Mouse (Mus musculus): ENCODE data around the gene Lrp6. TPM values are rescaled to one million over a fixed set of nuclear protein-coding genes. Genes with fewer than 3 reads are reported as not detected.

Gene Lrp6
- total RNA-seq, 2 experiments from 2014 or later: 42.9 to 46.1 TPM

DNA sequence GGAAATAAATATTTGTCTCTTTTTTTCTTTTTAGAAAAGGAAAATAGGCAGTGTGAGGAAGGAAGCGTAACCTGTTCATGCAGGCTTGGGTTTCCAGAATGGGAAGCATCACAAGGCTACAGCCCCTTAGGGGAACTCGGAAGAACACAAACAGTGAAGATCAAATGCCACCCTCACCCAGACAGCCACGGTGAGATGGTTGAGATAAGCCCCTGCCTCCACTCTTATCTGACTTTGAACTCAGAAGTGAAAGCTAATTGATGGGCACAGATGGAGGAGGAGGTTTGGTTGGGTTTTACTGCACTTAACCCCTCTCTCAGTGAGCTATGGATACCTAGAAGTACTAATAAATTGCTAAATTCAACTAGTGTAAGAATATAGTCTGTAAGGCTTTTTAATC lies 33.7 kb downstream of the Lrp6 start:
- no peak for DNase-seq

DNA sequence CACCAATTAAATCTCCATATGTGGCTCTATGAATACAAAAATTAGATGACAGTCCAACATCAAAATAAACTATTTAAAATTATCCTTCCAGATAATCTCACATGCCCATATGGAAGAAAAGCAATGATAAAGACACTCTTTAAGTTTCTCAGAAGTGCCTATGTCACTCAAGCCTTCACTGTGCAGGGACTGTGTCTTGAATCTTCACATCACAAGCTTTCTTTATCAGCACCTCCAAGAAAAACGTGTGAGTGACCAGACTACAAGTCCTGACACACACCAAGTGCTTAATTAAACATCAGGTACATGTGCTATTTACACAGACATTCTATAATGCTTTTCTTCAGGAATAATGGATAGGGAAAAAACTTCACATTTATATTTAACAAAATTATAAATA lies 34.8 kb downstream of the Lrp6 start:
- DNase-seq: no peak

DNA sequence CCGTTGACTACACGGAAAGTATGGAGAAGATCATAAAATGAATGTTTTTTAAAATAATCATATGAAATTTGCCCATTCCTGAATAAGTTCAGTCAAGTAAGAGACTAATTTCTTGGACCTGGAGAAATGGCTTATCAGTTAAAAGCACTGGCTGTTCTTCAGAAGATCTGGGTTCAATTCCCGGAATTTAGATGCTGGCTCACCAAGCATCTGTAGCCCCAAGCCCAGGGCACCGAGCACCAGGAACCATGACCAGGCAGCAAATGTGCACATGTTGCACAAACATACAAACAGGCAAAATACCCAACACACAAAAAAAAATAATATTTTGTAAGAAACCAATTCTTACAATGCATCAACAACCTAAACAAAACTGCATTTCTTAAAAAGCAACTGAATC lies 37.4 kb downstream of the Lrp6 start:
- no peak for DNase-seq

DNA sequence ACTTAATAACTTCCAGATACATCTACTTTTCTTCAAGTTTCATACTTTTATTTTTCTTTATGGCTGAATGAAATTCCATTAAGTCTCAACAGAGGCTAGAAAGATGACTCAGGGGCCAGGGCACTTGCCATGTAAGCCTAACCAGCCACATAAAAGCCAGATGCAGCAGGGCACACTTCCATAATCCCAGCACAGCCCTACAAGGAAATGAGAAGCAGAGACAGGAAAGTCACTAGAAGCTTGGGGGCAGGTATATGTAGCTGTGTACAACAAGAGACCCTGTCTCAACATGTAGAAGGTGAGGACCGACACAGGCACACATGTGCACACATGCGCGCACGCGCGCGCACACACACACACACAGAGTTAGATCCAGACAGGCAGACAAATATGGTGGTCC lies 38.4 kb downstream of the Lrp6 start:
- no peak for DNase-seq

DNA sequence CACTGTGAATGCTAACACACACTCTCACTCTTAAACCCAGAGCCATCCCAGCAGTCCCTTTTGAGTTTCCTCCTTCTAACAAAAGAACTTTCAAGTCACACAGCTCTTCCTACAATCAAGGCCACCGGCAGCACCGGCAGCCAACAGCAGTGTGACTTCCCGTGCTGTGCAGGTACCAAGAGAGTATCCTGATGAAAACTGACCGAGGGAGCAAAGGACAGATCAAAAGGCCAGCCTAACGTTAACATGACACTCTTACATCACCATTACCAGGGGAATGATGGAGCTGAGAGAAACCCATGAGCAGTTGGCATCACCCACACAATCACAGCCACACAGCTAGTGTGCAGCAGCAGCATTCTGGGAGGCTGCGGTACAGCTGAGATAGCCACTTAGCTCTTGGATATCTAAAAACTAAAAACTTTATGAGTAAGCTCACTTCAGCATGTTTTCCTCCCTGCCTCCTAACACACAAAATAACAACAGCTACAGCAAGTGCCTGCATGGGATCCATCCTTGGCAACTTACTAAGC lies 39.1 kb downstream of the Lrp6 start:
- no peak for DNase-seq

DNA sequence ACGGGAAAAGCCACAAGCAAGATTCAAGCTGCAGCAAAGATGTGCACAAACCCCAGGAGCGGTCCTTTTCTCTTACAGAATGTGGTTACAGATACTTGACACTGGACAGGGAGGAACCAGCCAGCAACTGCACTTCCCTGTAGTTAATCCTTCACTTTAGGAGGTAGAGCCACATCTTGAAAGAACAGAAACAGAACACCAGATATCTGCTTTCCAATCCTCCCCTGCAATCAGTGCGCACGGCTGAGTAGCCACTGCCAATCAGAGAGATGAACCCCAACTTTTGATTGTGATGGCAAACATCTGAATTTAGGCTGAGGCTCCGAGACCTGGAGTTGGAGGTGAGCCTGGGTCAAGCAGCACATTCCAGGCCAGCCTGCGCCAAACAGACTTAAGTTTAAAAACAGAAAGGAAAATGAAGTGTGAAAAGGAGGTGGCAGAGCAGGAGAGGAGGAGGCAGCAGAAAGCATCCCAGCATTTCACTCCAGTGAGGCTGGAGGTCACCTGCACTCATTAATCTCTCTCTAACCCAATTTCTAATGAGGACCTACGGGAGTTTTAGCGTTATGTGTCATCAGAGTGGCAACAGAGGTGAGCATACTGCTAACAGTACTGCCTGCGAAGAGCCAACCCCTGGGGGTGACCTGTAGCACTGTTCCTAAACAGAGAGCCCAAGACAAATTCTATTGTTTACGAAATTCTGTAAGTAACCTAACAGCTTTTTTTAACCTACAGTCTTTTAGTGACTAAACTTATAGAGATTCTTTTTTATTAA lies 39.8 kb downstream of the Lrp6 start:
- DNase-seq: no peak

DNA sequence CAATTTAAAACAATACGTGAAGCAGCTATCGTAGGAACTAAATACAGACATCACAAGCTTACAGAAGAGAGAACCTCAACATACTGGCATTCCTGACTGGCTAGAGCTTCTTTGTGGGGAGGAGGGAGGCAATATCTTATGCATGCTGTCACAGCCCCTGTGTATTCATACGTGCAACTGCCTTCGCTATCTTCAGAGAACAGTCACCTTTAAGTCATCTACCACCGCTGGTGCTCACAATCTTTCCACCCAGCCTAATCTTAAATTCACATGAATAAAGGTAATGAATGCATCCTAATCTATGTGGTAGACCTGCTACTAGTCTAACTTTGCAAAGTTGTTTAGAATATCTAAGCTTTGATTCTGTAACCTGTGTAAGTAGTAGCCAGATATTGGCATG lies 40.5 kb downstream of the Lrp6 start:
- DNase-seq: no peak

DNA sequence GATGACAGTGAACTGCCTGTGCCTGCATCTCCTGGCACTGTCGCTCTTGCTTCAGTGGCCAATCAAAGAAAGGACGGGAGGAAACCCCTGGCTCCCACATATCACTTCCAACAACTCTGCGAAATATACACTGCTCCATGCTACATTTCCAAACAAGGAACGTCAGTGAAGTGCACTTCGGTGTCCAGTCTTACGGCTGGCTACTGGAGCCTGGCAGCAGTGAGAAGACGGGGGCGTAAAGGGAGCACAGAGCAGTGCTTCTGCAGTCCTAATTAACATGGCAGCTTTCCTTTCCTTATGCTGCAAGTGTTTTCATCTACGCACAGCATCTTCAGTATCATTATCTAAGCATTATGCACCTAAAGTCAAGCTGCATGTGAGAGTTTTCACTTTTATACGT lies 45.4 kb downstream of the Lrp6 start:
- DNase-seq: no peak

DNA sequence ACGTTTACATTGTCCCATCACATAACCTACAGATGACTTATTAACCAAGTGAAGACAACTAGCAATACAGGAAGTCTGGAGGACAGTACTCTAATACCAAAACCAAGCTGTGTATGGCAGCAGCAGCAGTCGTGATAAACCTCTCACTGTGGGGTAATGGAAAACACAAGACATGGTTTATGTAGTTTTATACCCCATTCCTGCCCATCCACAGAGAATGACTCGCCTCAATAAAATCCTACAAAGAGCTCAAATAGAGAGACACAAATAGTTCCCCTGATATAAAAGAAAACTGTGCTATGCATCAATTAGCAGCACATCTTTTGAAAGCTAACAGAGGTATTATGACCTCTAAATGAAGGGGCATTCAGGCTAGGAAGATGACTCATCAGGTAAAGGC lies 45.9 kb downstream of the Lrp6 start:
- DNase-seq: no peak

DNA sequence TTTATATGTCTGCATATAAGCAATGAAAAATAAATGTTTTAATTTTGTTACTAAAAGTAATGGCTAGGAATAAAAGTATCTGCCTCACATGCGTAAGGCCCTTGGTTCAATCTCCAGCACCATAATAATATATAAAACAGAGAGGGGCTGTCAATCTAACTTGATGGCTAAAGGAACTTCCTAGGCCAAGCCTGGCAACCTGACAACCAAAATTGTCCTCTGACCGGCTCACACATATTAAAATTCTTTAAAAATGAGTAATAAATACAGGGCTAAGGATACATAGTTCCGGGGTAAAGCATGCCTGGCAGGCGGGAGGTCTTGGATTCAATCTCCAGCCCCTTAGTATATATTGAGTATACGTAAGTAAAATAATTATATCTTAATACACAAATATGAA lies 48.3 kb downstream of the Lrp6 start:
- DNase-seq: no peak

DNA sequence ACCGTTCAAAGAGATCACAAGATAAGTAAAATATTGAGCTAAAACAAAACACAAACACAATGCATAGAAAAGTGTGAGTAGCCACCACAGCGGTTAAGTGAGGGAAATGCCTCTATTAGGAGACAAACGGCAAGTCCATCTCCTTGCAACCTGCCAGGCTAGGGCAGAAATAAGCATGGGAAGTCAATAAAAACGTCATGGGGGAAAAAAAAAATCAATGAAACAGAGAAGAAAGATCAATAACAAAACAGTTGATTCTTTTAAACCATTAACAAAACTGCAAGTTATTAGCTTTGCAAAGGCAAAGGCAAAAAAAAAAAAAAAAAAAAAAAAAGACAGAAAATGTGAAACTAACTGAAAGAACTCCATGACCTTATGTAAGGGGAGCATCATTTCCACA lies 49.6 kb downstream of the Lrp6 start:
- no peak for DNase-seq

DNA sequence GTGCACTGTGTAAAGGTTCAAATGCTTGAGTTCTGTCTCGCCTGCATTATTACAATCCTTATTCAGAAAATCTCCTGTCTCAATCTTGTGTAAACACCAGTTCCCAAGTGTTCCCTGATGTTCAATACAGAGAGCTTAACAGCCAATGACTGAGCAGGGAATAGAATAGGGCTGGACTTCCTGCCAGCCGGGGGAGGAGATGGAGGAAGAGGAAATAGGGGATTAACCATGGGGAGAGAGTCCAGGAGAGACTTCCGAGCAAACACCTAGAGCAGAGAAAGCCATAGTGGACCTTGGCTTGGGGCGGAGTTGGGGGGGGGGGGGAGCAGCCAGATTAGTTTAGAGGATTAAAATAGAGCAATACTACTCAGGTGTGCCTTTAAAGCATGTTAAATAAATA lies 51.3 kb downstream of the Lrp6 start:
- no peak for DNase-seq

DNA sequence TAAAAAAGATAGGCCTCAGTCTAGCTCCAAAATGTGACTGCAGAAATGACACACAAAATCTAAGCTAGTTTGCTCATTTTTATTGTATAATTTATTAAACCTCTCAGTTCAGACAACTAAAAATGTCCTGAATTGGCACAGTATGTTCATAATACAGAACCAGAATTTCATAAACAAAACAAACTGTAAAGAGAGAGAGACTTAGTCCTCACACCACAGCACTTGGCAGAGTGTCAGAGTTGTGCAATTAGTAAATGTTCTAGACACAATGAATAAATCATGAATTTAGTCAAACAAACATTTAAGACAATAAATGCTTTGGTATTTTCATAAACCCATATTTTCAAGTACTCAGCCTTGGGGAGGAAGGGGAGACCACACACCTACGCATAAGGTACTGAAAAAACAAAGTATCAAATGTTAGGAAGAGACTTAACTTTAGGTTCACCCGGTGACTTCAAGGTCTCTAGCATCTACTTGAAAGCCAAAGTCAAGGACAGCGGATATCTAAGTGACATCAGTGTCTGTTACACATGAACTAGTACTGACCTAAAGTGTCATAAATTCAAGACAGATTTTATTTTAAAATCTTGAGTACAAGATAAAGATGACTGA lies 52.8 kb downstream of the Lrp6 start:
- no peak for DNase-seq

DNA sequence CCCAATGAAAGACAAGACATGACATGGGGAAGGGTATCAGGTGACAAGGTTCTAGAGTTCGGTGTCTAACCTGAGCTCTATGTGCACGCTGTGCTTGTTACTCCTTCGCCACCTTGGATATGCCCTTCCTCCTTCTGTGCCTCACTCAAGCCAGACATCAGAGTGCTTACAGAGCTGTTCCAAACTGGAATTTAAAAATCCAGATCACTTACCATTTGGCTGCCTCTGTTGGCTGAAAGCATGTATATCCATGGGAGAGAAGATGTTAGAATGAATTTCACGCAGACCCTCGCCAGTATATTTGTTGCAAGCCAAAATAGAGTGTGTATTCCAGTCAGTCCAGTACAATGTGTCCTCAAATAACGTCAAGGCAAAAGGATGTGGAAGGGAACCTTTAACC lies 53.8 kb downstream of the Lrp6 start:
- peak; percentile 67 for DNase-seq

DNA sequence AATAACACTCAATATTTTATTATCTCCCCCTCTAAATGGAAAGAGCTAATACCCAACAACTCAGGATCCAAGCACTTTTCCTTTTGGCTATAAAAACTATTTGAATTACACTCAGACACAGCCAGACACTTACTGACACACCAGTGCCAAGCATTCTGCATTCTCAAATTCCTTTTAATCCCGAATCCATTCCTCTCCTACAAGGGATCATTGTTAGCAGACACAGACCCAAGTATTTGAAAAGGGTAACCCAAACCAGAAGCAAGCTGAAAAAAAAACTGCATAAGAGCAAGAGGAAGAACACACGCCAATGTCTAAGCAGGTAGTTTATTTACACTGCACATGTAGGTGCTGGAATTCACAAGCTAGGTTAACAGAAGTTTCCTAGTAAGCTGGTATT lies 54.3 kb downstream of the Lrp6 start:
- no peak for DNase-seq

DNA sequence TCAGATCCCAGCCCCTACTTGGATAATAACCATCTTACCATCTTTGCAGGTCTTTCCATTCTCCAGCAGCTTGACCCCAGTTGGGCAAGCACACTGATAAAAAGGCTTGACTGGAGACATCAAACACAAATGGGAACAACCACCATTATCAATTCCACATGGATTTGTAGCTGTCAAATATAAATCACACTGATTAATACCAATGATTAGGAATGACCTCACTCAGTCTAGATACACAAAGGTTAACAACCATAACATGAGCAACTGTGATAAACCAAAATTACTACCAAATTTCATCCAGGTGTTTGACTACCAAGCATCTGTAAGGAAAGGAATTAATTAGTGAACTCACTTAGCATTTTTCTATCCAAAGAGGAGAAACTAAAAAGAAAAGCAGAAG lies 55.6 kb downstream of the Lrp6 start:
- DNase-seq: no peak

DNA sequence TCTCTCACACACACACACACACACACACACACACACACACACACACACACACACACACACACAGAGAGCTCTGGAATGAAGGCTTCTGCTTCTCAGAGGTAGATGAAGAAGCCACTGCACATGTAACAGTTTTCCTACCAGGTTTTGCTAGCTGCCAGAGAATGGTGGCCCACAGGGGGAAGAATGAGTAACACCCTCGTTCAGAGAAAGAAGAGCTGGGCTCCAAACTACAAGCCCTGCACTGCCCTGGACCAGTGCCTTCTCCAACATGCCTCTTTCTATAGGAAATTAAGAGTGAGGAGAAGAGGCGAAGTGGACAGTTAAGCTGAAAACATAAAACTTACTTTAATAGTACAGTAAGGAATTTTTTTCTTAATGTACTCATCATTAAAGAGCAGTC lies 56.5 kb downstream of the Lrp6 start:
- no peak for DNase-seq

DNA sequence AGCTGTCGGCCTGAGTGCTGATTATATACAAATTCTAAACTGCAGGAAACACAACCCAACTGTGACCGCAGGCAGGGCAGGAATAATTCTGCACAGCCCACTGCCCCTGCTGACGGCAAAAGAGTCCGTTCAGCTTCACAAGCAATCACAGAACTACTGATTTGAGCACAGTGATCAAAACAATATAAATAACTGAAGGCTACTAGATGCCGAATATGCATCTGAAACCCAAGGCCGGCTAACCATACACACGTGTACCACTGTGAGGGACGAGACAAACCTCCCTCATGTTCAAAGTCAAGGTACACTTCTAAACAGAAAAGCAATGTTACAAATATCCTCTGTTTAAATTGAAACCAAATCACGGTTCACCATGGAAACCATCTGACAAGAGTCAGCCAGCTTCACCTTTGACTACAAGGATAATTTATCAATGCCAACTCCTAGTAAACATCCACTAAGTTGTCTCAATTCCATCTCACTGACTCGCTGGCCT lies 57.0 kb downstream of the Lrp6 start:
- DNase-seq: no peak

DNA sequence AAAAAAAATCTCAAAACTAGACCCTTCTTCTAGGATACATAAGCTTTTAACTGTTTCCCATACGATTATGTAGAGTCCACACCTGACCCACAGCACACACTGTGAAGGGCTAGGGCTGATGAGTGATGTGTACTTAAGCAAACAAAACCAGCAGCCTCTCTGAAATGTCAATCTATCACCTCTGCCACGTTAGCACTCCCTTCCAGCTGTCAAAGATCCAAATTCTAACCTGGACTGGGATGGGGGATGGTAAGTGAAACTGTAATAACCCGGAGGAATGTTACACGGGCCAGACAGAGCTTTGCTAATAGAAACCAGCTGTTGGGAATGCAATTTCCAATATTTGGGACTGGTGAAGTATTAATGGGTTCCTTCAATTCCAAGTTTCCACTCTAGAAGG lies 61.9 kb downstream of the Lrp6 start:
- DNase-seq: no peak

DNA sequence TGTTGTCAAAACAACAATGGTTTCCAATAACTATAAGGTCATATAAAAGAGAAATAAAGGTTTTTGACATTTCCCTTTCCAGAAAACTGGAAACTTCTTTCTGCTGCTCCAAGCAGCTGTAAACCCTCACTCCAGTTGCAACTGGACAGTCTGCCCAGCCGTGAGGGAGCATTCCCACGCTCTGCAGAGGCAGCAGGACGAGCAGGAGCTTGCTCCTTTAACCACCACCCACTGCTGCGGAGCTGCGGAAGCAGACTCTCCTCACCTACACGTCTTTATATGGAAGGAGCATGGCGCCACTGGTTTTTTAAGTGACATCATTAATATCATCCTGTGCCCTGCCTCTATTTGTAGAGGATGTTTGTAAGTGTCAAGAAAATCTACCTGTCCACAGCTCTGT lies 64.4 kb downstream of the Lrp6 start:
- no peak for DNase-seq

DNA sequence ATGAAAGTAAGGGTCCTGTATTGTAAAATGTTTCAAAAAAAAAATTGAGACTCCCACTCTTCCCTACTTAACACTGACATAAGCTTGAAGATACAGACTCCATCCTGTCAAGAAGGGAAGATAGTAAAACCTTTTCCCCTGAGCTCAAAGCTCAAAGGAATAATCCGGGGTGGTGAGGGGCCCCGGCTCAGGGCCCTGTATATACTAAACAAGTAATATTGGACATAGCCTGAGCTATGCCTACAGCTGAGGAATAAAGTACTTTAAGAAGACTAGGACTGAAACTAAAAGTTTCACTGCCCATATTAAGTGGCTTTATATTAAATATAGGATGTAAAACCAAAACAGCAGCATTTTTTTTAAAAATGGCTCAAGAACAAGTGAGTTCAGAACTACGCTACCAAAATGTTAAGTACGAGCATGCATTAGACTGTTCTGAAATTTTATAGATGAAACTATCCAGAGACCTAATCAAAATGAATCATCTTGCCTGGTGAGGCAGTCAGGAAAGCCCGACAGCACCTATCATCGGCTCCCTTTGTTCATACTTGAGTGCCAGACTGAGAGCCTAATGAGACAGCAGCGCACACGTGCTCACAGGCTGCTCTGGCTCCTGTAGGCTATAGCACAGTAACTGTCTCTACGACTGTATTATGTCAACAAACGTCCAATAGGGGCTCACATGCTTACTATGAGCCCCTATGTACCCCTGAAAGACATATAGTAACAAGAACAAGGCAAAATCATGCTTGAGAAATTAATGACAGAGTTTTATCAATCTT lies 66.2 kb downstream of the Lrp6 start:
- no peak for DNase-seq

DNA sequence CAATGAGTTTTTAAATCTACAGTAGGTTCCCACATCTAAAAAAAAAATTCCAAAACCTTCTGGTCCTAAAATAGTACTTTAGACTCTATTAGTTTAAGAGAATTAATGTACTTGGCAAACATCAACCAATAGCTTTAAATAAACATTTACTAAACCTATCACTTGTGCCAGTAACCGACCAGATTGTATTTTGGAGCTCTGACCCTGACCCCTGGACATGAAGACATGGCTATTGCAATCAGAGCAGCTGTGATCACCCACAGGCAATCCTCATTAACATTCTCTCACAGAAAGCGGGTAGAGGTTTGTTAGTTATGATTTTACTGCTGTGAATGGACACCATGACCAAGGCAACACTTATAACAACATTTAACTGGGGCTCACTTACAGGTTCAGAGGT lies 67.7 kb downstream of the Lrp6 start:
- DNase-seq: no peak

DNA sequence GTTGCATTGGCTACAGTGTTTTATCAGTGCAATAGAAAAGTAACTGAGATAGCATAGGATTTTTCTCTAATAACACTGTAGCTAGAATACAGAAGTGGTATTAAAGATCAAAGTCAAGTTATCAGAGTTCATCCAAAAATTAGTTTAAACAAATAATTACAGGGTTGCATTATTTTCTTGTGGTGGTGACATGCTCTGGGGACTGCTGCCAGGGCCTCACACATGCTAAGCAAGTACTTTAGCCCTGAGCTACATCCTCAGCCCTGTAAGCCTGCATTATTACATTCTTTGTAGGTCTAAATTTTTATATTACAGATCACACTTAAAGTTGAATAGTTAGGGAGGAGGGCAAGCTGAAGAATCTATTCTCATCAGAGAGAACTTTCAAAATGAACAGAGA lies 68.2 kb downstream of the Lrp6 start:
- DNase-seq: no peak
